Mouse (Mus musculus) left cerebral cortex, postnatal 25 days (tissue): ENCODE data around the gene Ugt1a5. TPM values are rescaled to one million over a fixed set of nuclear protein-coding genes. Genes with fewer than 3 reads are reported as not detected.

Experiments used
- DNase-seq, 2 experiments: peaks; one replicate each; pipeline ENCODE4 v3.0.0; 2022; ENCODE audit warnings: low spot score in 2 of 2, mixed read lengths in 1 of 2
- intact Hi-C: fragments of 180-260 bp; cut with DNase I; formaldehyde crosslinking; loops from one replicate; pipeline ENCODE4 v1.15.1; 2025
- total RNA-seq, 2 experiments: library from RNA; stranded (reverse); gene quantifications; 2 replicates each; pipeline ENCODE4 v1.2.3; 2021

Ugt1a5 gene
- total RNA-seq, 2 experiments from 2014 or later = not detected

GRCm38 (mm10) chr1:88192136-88192535 is 26.3 kb downstream of the Ugt1a5 start:
- intact Hi-C loops = no loop called here
- no peak for DNase-seq

- DNase-seq = no peak
- intact Hi-C loops = no loop called here
These were observed 29.9 kb downstream of the Ugt1a5 start for GRCm38 (mm10) chr1:88195687-88196086.

DNA sequence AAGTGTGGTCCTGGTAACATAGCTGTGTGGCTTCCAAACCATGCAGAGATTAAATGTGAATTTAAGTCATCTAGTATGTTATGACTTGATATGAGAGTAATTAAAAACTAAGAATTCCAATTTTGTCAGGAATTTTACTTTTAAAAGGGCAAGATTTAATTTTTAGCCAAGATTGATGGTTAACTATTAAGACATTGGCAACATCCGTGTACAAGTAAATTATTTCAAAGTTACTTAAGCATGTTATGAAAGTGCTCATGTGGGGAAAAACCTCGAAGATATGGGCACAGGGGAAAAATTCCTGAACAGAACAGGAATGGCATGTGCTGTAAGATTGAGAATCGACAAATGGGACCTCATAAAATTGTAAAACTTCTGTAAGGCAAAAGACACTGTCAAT is 31.6 kb downstream of the Ugt1a5 start:
- intact Hi-C loops = no loop called here

DNA sequence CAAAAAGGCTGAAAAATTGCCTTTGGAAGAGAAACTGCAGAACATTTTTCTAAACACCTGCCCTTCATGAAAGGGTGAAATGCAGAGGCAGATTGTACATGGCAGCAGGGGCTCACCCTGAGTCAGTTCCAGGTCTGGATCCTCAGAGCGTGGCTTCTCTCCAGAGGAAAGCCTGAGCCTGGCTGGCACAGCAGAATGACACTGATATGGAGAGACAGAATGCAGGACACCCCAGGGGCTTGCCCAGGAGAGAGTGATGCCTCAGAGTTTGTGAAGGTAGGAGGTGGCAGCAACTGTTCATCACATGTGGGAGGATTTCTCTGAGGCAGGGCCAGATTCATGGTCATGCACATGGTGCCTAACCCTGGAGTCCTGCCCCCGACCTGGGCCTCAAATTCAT is 34.2 kb downstream of the Ugt1a5 start:
- no peak for DNase-seq
- intact Hi-C loops = no loop called here

More for the DNA sequence above, 31.6 kb downstream of the Ugt1a5 start:
- DNase-seq = no peak

GRCm38 (mm10) chr1:88200456-88200855 is 34.6 kb downstream of the Ugt1a5 start, which contains the start of gene Ugt1a2:
TSS of gene Ugt1a2 (plus strand) at chr1:88200601.
- intact Hi-C loops = no loop called here
- DNase-seq = no peak

- intact Hi-C loops = no loop called here
- peak; percentile 87 to 91 for DNase-seq
These were observed 39.6 kb downstream of the Ugt1a5 start, which contains the start of gene Dnajb3 for GRCm38 (mm10) chr1:88205294-88205922. TSS of gene Dnajb3 (minus strand) at chr1:88205782.

DNA sequence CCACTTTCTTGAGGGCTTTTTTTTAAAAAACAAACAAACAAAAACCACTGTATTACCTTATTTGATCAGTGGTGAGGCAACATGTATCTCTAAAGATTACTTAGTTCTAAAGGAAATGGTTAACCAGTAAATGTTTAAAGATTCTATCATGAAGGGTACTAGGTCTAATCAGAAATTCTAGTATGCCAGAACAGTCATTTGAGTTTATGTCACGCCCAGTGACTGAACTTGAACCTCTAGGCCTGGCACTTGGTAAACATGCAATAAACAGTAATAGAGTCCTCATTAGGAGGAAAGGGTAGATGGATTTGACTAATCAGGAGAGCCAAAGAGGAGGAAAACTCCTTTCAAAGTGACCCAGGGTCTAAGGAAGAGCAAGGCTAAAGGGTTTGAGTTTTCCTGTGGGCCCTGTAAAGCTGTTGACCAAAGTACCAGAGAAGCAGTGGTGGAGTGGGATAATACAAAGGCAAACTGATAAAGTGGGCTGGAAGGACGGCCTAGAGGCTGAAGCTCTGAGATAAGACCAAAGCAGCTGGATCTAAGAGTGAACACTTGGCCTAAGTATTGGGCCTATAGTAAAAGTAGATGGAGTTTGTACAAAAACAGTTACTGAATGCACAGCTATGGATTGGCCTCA is 41.1 kb downstream of the Ugt1a5 start:
- intact Hi-C loops = no loop called here

GRCm38 (mm10) chr1:88211812-88212211 is 46.0 kb downstream of the Ugt1a5 start, which contains the start of gene Ugt1a1:
TSS of gene Ugt1a1 (plus strand) at chr1:88211959.
- intact Hi-C loops = no loop called here
- DNase-seq = no peak

More for the DNA sequence above, 41.1 kb downstream of the Ugt1a5 start:
- no peak for DNase-seq

DNA sequence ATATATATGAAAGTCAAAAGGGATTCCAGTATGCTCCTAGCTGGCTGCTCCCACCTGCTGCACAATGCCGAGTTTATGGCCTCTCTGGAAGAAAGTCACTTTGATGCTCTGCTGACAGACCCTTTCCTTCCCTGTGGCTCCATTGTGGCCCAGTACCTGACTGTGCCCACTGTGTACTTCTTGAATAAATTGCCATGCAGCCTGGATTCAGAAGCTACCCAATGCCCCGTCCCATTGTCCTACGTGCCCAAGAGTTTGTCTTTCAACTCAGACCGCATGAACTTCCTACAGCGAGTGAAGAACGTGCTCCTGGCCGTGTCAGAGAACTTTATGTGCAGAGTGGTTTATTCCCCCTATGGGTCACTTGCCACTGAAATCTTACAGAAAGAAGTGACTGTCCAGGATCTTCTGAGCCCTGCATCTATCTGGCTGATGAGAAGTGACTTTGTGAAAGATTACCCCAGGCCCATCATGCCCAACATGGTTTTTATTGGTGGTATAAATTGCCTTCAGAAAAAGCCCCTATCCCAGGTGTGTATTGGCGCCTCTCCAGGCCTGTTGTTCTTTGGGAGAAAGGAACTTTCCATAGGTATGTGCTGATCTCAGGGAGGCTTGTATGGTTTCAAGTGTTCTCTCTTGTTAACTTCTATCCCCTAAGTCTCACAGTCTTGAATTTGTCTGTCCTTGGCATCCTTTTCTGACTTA is 46.7 kb downstream of the Ugt1a5 start:
- intact Hi-C loops = no loop called here
- DNase-seq = no peak

DNA sequence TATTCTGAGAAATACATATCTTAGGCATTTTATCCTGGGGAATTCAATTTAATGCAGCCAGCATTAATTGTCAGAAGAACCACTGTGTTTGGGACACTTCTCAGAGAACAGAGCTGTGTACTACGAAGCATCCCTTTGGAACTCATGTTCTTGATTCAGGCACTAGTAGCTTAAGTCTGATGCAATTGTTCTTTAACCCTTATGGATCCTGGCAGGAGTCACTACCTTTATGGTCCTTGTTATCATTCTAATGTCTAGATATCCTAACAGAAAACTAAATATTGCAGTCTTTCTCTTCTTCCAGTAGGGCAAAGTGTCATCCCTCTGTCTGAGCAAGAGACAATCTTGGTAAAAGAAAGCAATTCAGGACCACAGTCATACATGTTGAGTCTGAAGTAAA is 47.2 kb downstream of the Ugt1a5 start:
- DNase-seq = no peak
- intact Hi-C loops = no loop called here

DNA sequence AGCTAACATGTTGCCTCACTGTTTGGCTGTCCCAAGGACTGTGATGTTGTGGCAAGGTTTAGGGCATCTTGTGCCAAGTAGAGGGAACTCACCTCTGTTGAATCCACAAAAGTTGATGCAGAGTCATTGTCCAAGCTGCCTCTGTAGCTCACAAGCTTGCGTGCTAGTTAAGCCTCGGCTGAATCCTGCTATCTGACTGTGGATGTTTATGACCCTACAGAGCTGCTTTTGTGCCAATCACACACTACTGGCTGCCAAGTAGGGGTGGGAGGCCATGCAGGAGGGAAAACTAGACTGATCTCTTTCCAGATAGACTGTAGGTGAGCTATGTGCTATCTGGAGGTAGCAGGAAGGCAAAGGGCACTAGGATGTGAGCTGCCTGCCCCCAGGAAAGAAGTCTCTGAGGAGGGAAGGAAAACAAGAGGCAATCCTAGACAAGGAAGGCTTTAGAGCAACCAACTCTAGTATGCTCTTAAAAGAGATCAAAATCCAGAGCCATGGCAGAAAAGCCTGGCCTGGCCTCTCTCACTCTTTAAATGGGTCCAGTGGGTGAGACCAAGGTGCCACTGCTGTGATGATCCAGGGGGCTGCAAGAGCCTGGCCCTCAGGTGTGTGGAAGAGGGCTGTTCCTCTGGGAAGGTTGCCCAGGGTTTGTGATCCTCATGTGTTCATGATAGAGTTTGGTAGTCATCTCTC is 48.1 kb downstream of the Ugt1a5 start:
- DNase-seq = no peak

GRCm38 (mm10) chr1:88214462-88214952 is 48.7 kb downstream of the Ugt1a5 start:
- no peak for DNase-seq
- intact Hi-C loops = no loop called here

More for the DNA sequence above, 48.1 kb downstream of the Ugt1a5 start:
- intact Hi-C loops = no loop called here

GRCm38 (mm10) chr1:88215466-88216380 is 49.9 kb downstream of the Ugt1a5 start:
- DNase-seq = no peak
- intact Hi-C loops = no loop called here

DNA sequence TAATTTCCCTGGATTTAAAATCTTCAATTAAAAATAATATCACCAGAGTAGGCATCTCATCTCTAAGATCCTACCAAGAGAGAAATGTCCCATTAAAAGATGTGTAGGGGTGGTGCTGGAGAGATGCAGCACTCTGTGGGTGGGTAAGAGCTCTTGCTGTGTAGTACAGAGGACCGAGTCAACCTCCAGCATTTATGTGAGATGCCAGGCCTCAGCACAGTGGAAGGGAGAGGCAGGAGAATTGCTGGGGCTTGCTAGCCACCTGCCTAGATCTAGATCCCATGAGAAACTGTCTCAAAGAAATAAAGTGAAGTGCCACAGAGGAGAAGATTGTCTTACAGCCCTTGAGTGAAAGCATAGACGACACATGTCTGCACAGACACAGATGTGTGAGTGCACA is 50.7 kb downstream of the Ugt1a5 start:
- DNase-seq = no peak
- intact Hi-C loops = no loop called here

DNA sequence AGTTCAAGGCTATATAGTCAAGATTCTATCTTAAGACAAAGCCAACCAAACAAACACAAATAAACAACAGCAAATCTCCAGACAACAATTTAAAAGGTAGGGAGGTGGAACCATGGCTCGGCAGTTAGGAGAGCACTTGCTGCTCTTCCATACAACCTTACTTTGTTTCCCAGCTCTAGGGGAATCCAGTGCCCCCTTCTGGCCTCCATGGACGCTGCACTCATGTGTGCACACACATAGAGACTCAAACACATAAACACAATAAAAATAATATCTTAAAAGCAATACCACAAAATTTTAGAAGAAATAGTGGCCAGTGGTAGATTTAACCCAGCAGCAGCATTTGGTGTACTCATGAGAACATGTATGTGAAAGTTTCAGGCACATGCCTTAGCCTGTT is 51.3 kb downstream of the Ugt1a5 start:
- intact Hi-C loops = no loop called here
- DNase-seq = no peak

GRCm38 (mm10) chr1:88217576-88217975 is 51.8 kb downstream of the Ugt1a5 start:
- intact Hi-C loops = no loop called here
- no peak for DNase-seq

- intact Hi-C loops = no loop called here
- no peak for DNase-seq
These were observed 52.2 kb downstream of the Ugt1a5 start for GRCm38 (mm10) chr1:88218051-88218450.

DNA sequence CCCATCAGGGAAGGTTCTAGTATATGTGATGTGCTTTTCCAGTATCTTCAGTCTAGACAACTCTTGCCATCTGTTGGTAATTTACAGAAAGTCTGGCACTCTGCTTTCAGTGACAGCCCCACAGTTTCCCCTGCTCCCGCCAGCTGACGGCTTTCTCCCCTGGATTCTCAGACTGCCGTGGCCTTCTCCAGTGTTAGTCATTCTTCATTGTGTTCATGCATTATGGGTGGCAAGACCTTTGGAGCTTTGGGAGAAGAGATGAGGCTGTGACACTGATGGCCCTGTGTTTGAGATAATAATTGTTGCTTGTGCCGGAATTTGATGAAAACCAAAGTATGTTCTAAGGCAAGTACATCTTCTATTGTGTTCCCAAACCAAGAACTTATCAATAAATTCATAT is 52.8 kb downstream of the Ugt1a5 start:
- no peak for DNase-seq
- intact Hi-C loops = no loop called here

DNA sequence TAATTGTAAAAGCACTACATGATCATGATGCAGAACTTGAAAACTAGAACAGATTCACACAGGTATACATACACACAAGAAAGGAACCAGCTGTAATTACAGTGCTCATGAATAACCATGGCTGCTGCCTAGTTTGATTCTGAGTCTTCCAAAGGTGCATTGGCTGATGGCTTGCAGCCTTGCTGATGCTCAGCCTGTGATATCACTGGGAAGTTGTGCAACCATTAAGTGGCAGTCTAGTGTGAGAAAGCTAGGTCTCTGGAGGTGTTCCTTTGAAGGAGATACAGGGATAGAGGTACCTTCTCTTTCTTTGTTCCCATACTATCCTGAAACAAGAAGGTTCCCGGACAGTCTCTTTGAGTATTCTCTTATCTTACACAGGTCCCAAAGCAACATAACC is 53.2 kb downstream of the Ugt1a5 start:
- DNase-seq = no peak
- intact Hi-C loops = no loop called here
